Mouse (Mus musculus) bone marrow macrophage, adult 2 months (primary cell): ENCODE results near the gene B830017H08Rik.

Experiments
- CTCF ChIP-seq: IDR thresholded peaks from 2 replicates; pipeline ENCODE4 v1.5.1; 2012; ENCODE audit warnings: low read depth, mild to moderate bottlenecking, low read length, moderate library complexity
- POLR2A ChIP-seq: IDR thresholded peaks from 2 replicates; pipeline ENCODE4 v1.6.1; 2012; ENCODE audit warnings: mild to moderate bottlenecking, low read depth, low read length, borderline replicate concordance

DNA sequence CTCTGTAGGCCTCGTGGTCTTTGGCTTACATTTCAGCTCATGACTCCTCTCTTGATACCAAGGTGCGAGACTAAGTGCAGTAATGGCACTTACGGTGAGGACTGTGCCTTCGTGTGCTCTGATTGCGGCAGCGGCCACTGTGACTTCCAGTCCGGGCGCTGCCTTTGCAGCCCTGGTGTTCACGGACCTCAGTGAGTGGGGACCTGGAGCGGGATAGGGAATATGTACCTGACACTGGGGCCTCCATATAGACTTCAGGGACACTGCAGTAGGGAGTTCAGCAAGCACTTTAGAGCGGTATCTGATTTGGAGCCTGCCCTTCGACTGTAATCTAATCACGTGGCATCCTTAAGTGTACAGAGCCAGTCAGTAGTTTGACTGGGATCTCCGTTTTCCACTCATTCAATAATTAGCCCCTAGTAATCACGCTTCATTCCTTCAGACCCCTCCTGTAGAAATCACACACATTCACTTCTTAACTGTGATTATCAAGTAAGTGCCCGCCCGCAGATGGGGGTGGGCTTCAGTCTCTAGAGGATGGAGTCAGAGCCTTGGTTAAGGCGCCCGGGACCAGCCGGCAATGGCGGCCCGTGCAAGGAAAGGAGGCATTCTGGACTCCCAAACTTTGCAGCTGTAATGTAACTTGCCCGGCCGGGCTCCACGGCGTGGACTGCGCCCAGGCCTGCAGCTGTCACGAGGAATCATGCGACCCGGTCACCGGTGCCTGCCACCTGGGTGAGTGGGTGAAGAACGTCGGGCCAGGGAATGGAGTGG, 29.1 kb upstream of the B830017H08Rik start:
- no peak for TF ChIP-seq POLR2A
- no peak for TF ChIP-seq CTCF
